Mouse (Mus musculus) mouse trophoblast stem cell (cell line): ENCODE measurements at regions not wholly inside any gene's neighbourhood (a gene's known extent, or its start where the extent isn't known, plus 50 kb on each side); places are given as distances from the start of the nearest gene placed in this dataset.
"Not testable (repeated sequence)": the region's sequence is repeated elsewhere in the genome, so short reads cannot be mapped to it uniquely, and the experiment has no call there.

ENCODE experiments used
- in situ Hi-C, 2 experiments: fragments of 300-500 bp; cut with MseI, MboI; formaldehyde crosslinking; loops; 2 replicates in 1 of 2; 3 replicates in 1 of 2; pipeline ENCODE4 v1.15.1; 2025

GRCm38 (mm10) chr10:96188168-96188567 lies 51.8 kb downstream of the Gm5426 start:
- in situ Hi-C loops, result no loop called here

GRCm38 (mm10) chr10:96190168-96190987 lies 54.0 kb downstream of the Gm5426 start:
- in situ Hi-C loops, result no loop called here

- in situ Hi-C loops, result loop anchor here (25.0 kb wide), 2 partner anchors 736 to 1111 kb away; no protein-coding TSS in a partner anchor
Observed at GRCm38 (mm10) chr10:96200932-96201641, 64.7 kb downstream of the Gm5426 start.

GRCm38 (mm10) chr10:96201891-96202290 lies 65.5 kb downstream of the Gm5426 start:
- in situ Hi-C loops, result loop anchor here (25.0 kb wide), 2 partner anchors 735 to 1110 kb away; no protein-coding TSS in a partner anchor

GRCm38 (mm10) chr10:96202871-96203270 lies 66.5 kb downstream of the Gm5426 start:
- in situ Hi-C loops, result loop anchor here (25.0 kb wide), 2 partner anchors 734 to 1109 kb away; no protein-coding TSS in a partner anchor

- in situ Hi-C loops, result loop anchor here (25.0 kb wide), 2 partner anchors 733 to 1108 kb away; no protein-coding TSS in a partner anchor
Observed at GRCm38 (mm10) chr10:96204198-96204597, 67.8 kb downstream of the Gm5426 start.

GRCm38 (mm10) chr10:96209171-96209570 lies 72.8 kb downstream of the Gm5426 start:
- in situ Hi-C loops, result loop anchor here (25.0 kb wide), 2 partner anchors 728 to 1103 kb away; no protein-coding TSS in a partner anchor

- in situ Hi-C loops, result loop anchor here (10.0 to 25.0 kb wide), 4 partner anchors 384 to 1104 kb away; no protein-coding TSS in a partner anchor
Observed at GRCm38 (mm10) chr10:96211189-96211588, 74.8 kb downstream of the Gm5426 start.

- in situ Hi-C loops, result loop anchor here (10.0 to 25.0 kb wide), 4 partner anchors 381 to 1101 kb away; no protein-coding TSS in a partner anchor
Observed at GRCm38 (mm10) chr10:96213876-96214275, 77.5 kb downstream of the Gm5426 start.

- in situ Hi-C loops, result loop anchor here (10.0 to 25.0 kb wide), 4 partner anchors 381 to 1101 kb away; no protein-coding TSS in a partner anchor
Observed at GRCm38 (mm10) chr10:96214285-96214684, 77.9 kb downstream of the Gm5426 start.

GRCm38 (mm10) chr10:96214946-96215345 lies 78.5 kb downstream of the Gm5426 start:
- in situ Hi-C loops, result loop anchor here (10.0 to 25.0 kb wide), 4 partner anchors 380 to 1100 kb away; no protein-coding TSS in a partner anchor

- in situ Hi-C loops, result loop anchor here (25.0 kb wide), 2 partner anchors 717 to 1092 kb away; no protein-coding TSS in a partner anchor
Observed at GRCm38 (mm10) chr10:96220731-96221130, 84.3 kb downstream of the Gm5426 start.

GRCm38 (mm10) chr10:96230391-96230790 lies 94.0 kb downstream of the Gm5426 start:
- in situ Hi-C loops, result no loop called here

GRCm38 (mm10) chr10:96231309-96231708 lies 94.9 kb downstream of the Gm5426 start:
- in situ Hi-C loops, result no loop called here

- in situ Hi-C loops, result no loop called here
Observed at GRCm38 (mm10) chr10:96232889-96233288, 96.5 kb downstream of the Gm5426 start.

- in situ Hi-C loops, result no loop called here
Observed at GRCm38 (mm10) chr10:96234564-96235412, 98.4 kb downstream of the Gm5426 start.

GRCm38 (mm10) chr10:96236031-96236430 lies 99.6 kb downstream of the Gm5426 start:
- in situ Hi-C loops, result not testable (repeated sequence)

- in situ Hi-C loops, result no loop called here
Observed at GRCm38 (mm10) chr10:96236777-96237373, 100.5 kb downstream of the Gm5426 start.

GRCm38 (mm10) chr10:96237572-96238130 lies 101.2 kb downstream of the Gm5426 start:
- in situ Hi-C loops, result no loop called here

- in situ Hi-C loops, result no loop called here
Observed at GRCm38 (mm10) chr10:96238251-96238650, 101.8 kb downstream of the Gm5426 start.
